Mouse (Mus musculus) embryonic fibroblast, embryonic 13.5 days (primary cell): ENCODE results near the gene Nes. TPM values are rescaled to one million over a fixed set of nuclear protein-coding genes. Genes with fewer than 3 reads are reported as not detected.

ENCODE experiments used
- H3K27ac ChIP-seq: 2 replicates; pipeline ENCODE4 v1.5.1; 2012; ENCODE audit warnings: low read length, control low read depth, inconsistent platforms; ENCODE audit not compliant: insufficient read depth
- H3K4me1 ChIP-seq: 2 replicates; pipeline ENCODE4 v1.6.1; 2011; ENCODE audit warnings: low read length; ENCODE audit not compliant: control insufficient read depth, insufficient read depth
- H3K4me3 ChIP-seq: 2 replicates; pipeline ENCODE4 v1.5.1; 2011; ENCODE audit warnings: mild to moderate bottlenecking, control low read depth, low read length; ENCODE audit not compliant: insufficient read depth
- CTCF ChIP-seq: IDR thresholded peaks from 2 replicates; pipeline ENCODE4 v1.5.1; 2011; ENCODE audit warnings: mild to moderate bottlenecking, control low read depth, low read length, moderate library complexity, borderline replicate concordance; ENCODE audit not compliant: insufficient read depth
- POLR2A ChIP-seq: IDR thresholded peaks from 2 replicates; pipeline ENCODE4 v1.6.1; 2011; ENCODE audit warnings: low read depth, mild to moderate bottlenecking, control low read depth, low read length, moderate library complexity
- polyA plus RNA-seq: library from polyadenylated mRNA; stranded (reverse); fragments of >200 nt; gene quantifications from 2 replicates; pipeline ENCODE4 v1.2.4, GENCODE M21; 2011; ENCODE audit warnings: low read depth; ENCODE audit not compliant: missing spikeins, insufficient read length

Gene Nes
- polyA plus RNA-seq, 1 experiment = 25.7 TPM

GRCm38 (mm10) chr3:87940611-87941010 lies 30.3 kb upstream of the Nes start:
- TF ChIP-seq CTCF (no peak), POLR2A (no peak)
- Histone ChIP-seq H3K4me3 (no peak overlapping the region), H3K27ac (peak overlapping the region; percentile 73), H3K4me1 (peaks cover 24% of the 10 kb centered on the region)

- TF ChIP-seq CTCF = no peak
- no peak for TF ChIP-seq POLR2A
- Histone ChIP-seq H3K27ac (peak overlapping the region; percentile 73), H3K4me1 (peaks cover 42% of the 10 kb centered on the region), H3K4me3 (no peak overlapping the region)
Observed at GRCm38 (mm10) chr3:87942471-87942870, 28.4 kb upstream of the Nes start.

- Histone ChIP-seq H3K4me1 (peaks cover 43% of the 10 kb centered on the region), H3K4me3 (no peak overlapping the region), H3K27ac (peak overlapping the region; percentile 71)
- TF ChIP-seq POLR2A (no peak), CTCF (no peak)
Observed at GRCm38 (mm10) chr3:87943586-87943985, 27.3 kb upstream of the Nes start.

- H3K4me1 ChIP-seq = peaks cover 44% of the 10 kb centered on the region
- TF ChIP-seq CTCF (no peak), POLR2A (no peak; the same call in none of the 2 replicates)
- H3K27ac ChIP-seq = peak overlapping the region; percentile 55
- no peak overlapping the region for H3K4me3 ChIP-seq
Observed at GRCm38 (mm10) chr3:87944838-87945600, 25.9 kb upstream of the Nes start.

- H3K4me1 ChIP-seq = peaks cover 47% of the 10 kb centered on the region
- peak overlapping the region; percentile 34; the same call in 1 of the 2 replicates for H3K27ac ChIP-seq
- no peak overlapping the region for H3K4me3 ChIP-seq
- TF ChIP-seq CTCF = no peak
- no peak for TF ChIP-seq POLR2A
Observed at GRCm38 (mm10) chr3:87945781-87946540, 24.9 kb upstream of the Nes start.

- TF ChIP-seq CTCF (no peak), POLR2A (no peak)
- peaks cover 45% of the 10 kb centered on the region for H3K4me1 ChIP-seq
- H3K4me3 ChIP-seq = no peak overlapping the region
- peak overlapping the region; percentile 14 for H3K27ac ChIP-seq
Observed at GRCm38 (mm10) chr3:87946541-87946860, 24.4 kb upstream of the Nes start.

- Histone ChIP-seq H3K4me3 (no peak overlapping the region), H3K27ac (peak overlapping the region; percentile 14), H3K4me1 (peaks cover 38% of the 10 kb centered on the region)
- TF ChIP-seq POLR2A (no peak; the same call in 1 of the 2 replicates), CTCF (no peak)
Observed at GRCm38 (mm10) chr3:87947056-87947810, 23.6 kb upstream of the Nes start.

- H3K27ac ChIP-seq = 0 out of 2 replicates have a peak overlapping the region, but pooled peaks have one; percentile 9
- H3K4me1 ChIP-seq = peaks cover 37% of the 10 kb centered on the region
- no peak overlapping the region for H3K4me3 ChIP-seq
- TF ChIP-seq CTCF (no peak), POLR2A (no peak)
Observed at GRCm38 (mm10) chr3:87947811-87948199, 23.1 kb upstream of the Nes start.

GRCm38 (mm10) chr3:87948378-87949265 lies 22.3 kb upstream of the Nes start, which contains the start of gene Crabp2:
Crabp2 (plus strand) TSS chr3:87948666.
- Histone ChIP-seq H3K27ac (peak within 1 kb of the TSS; percentile 73), H3K4me1 (peaks cover 37% of the 10 kb centered on the region), H3K4me3 (peak within 1 kb of the TSS; percentile 28)
- peak; percentile 82 for TF ChIP-seq POLR2A
- no peak for TF ChIP-seq CTCF
